Mouse (Mus musculus): ENCODE results near the gene Fancg.

DNA sequence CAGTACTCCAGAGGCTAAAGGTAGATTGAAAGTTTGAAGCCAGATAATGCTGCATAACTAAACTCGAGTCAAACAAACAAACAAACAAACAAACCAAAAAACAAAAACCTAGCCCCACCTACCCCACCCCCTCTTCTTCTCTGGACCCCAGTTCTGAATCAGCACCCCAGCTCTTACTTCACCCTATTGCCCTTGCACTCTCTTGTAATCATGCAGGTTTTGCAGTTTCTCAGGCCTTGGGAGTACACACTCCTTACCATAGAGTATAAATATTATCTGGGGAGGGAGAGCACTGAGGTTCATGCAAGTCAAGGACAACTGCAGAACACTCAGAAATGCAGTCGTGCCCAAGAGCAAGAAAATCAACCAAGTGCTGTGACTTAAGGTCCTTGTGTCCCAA, 9.0 kb downstream of the Fancg start:
- TF ChIP-seq CTCF (IDR thresholded peaks at IDR 0.05; ENCODE audit: borderline replicate concordance, extremely low read depth, insufficient read depth, insufficient read length) (no peak), POLR2A (IDR thresholded peaks at IDR 0.05; ENCODE audit: borderline replicate concordance, extremely low read depth, insufficient read depth, insufficient read length, poor library complexity, severe bottlenecking) (no peak)

Measured in brain, embryonic 14.5 days (tissue).